Mouse (Mus musculus) embryonic facial prominence, embryonic 11.5 days (tissue): ENCODE results near the gene Celf3. TPM values are rescaled to one million over a fixed set of nuclear protein-coding genes. Genes with fewer than 3 reads are reported as not detected.
A peak's percentile ranks its signal among the peaks of the same experiment; 100 is the strongest.

Experiments used
- ATAC-seq: fragments of 200-750 bp; cut with Nextera tagmentation; replicated peaks from 2 replicates; pipeline ENCODE4 v1.8.0; 2017; ENCODE audit warnings: low read depth; ENCODE audit not compliant: insufficient number of reproducible peaks, low FRiP score, low TSS enrichment
- DNase-seq: peaks from one replicate; pipeline ENCODE4 v3.0.0-alpha.2; 2015; ENCODE audit warnings: low spot score
- H3K27ac ChIP-seq: fragments of 300-500 bp; sonication (generic); replicated peaks from 2 replicates; pipeline ENCODE4 v1.5.1; 2014; ENCODE audit warnings: mild to moderate bottlenecking, low read depth, low read length, control low read depth
- H3K27me3 ChIP-seq: fragments of 300-500 bp; sonication (generic); 2 replicates; pipeline ENCODE4 v1.6.1; 2014; ENCODE audit warnings: mild to moderate bottlenecking, low read length, moderate library complexity, mixed read lengths; ENCODE audit not compliant: control insufficient read depth, insufficient read depth
- H3K36me3 ChIP-seq: fragments of 300-500 bp; sonication (generic); replicated peaks from 2 replicates; pipeline ENCODE4 v1.6.1; 2014; ENCODE audit warnings: low read depth, mild to moderate bottlenecking, low read length, moderate library complexity, mixed read lengths; ENCODE audit not compliant: control insufficient read depth, insufficient read depth
- H3K4me1 ChIP-seq: fragments of 300-500 bp; sonication (generic); 2 replicates; pipeline ENCODE4 v1.6.1; 2014; ENCODE audit warnings: low read length, mixed read lengths; ENCODE audit not compliant: control insufficient read depth, insufficient read depth
- H3K4me2 ChIP-seq: fragments of 300-500 bp; sonication (generic); 2 replicates; pipeline ENCODE4 v1.6.1; 2014; ENCODE audit warnings: low read depth, mild to moderate bottlenecking, control low read depth, low read length, moderate library complexity
- H3K4me3 ChIP-seq: fragments of 300-500 bp; sonication (generic); 2 replicates; pipeline ENCODE4 v1.5.1; 2014; ENCODE audit warnings: low read depth, low read length, control low read depth
- H3K9ac ChIP-seq: fragments of 300-500 bp; sonication (generic); replicated peaks from 2 replicates; pipeline ENCODE4 v1.6.1; 2014; ENCODE audit warnings: mild to moderate bottlenecking, control low read depth, low read length
- H3K9me3 ChIP-seq: fragments of 300-500 bp; sonication (generic); replicated peaks from 2 replicates; pipeline ENCODE4 v1.6.1; 2016; ENCODE audit warnings: mild to moderate bottlenecking, low read length, inconsistent platforms, mixed read lengths; ENCODE audit not compliant: control insufficient read depth
- WGBS: fragments of 180-500 bp; shearing (Covaris S2); extraction: QIAGEN DNeasy Blood & Tissue Kit; methylation state at CpG from one replicate; pipeline ENCODE4 v1.1.7; 2014; 5-methylcytosine and 5-hydroxymethylcytosine counted together
- polyA plus RNA-seq: library from polyadenylated mRNA; unstranded; fragments of >200 nt; fragmentation: Nextera tagmentation; extraction: Ambion mirVana; gene quantifications from 2 replicates; pipeline ENCODE4 v1.2.1, GENCODE M21; 2014

Gene Celf3
- polyA plus RNA-seq, 1 experiment from 2014 or later: 29.2 TPM

DNA sequence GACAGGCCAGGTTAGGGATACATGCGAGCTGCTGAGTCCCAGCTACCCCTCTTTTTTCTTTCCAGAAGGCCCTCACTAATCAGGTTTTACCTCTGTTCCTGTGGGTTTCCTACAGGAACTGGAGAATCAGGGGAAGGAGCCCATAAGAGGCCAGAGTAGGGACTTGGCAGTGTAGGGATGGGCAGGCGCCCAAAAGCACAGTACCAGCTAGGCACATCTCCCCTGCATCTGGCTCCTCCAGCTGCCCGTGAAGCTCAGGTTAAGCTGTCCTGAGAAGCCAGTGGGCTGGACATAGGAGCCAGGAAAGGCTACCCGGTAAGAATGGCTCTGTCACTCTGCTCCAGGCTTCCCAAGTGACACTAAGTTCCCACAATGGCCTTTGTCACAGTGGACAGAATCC, 3.3 kb downstream of the Celf3 start:
- Histone ChIP-seq H3K36me3 (no peaks in the 10 kb centered on the region), H3K27me3 (peaks cover 2% of the 10 kb centered on the region; the same call in 1 of the 2 replicates), H3K4me3 (no peak overlapping the region), H3K4me2 (no peak overlapping the region), H3K4me1 (no peaks in the 10 kb centered on the region; the same call in 1 of the 2 replicates), H3K9me3 (no peaks in the 10 kb centered on the region), H3K27ac (no peak overlapping the region), H3K9ac (no peak overlapping the region)
- ATAC-seq (no peak), DNase-seq (no peak)
- 58% methylated on average over 4 of the region's 4 CpGs for WGBS

GRCm38 (mm10) chr3:94482764-94483385, 4.8 kb downstream of the Celf3 start:
- H3K27ac ChIP-seq: no peak overlapping the region
- H3K9ac ChIP-seq: no peak overlapping the region
- H3K9me3 ChIP-seq: no peaks in the 10 kb centered on the region
- H3K4me2 ChIP-seq: no peak overlapping the region
- H3K4me3 ChIP-seq: no peak overlapping the region
- H3K27me3 ChIP-seq: peaks cover 2% of the 10 kb centered on the region; the same call in 1 of the 2 replicates
- H3K36me3 ChIP-seq: no peaks in the 10 kb centered on the region
- no peak for ATAC-seq
- H3K4me1 ChIP-seq: no peaks in the 10 kb centered on the region; the same call in 1 of the 2 replicates
- no peak for DNase-seq
- WGBS: 89% methylated on average over 17 of the region's 17 CpGs

- ATAC-seq: peak; percentile 83
- no peaks in the 10 kb centered on the region for H3K9me3 ChIP-seq
- H3K4me1 ChIP-seq: no peaks in the 10 kb centered on the region; the same call in 1 of the 2 replicates
- no peak overlapping the region for H3K9ac ChIP-seq
- no peak overlapping the region for H3K4me2 ChIP-seq
- H3K27ac ChIP-seq: no peak overlapping the region
- H3K36me3 ChIP-seq: no peaks in the 10 kb centered on the region
- no peak overlapping the region for H3K4me3 ChIP-seq
- DNase-seq: peak; percentile 86
- H3K27me3 ChIP-seq: no peaks in the 10 kb centered on the region; the same call in 1 of the 2 replicates
- WGBS: 15% methylated on average over 20 of the region's 20 CpGs
Observed at GRCm38 (mm10) chr3:94483790-94484439, 5.8 kb downstream of the Celf3 start.

- no peak overlapping the region for H3K4me3 ChIP-seq
- no peaks in the 10 kb centered on the region; the same call in 1 of the 2 replicates for H3K4me1 ChIP-seq
- ATAC-seq (no peak), DNase-seq (no peak)
- no peak overlapping the region for H3K4me2 ChIP-seq
- no peak overlapping the region for H3K9ac ChIP-seq
- H3K27me3 ChIP-seq: no peaks in the 10 kb centered on the region
- no peak overlapping the region for H3K27ac ChIP-seq
- WGBS: 73% methylated on average over 7 of the region's 7 CpGs
- no peaks in the 10 kb centered on the region for H3K36me3 ChIP-seq
- no peaks in the 10 kb centered on the region for H3K9me3 ChIP-seq
Observed at GRCm38 (mm10) chr3:94485922-94486321, 7.8 kb downstream of the Celf3 start.

- no peak overlapping the region for H3K27ac ChIP-seq
- no peak overlapping the region for H3K4me3 ChIP-seq
- no peaks in the 10 kb centered on the region for H3K36me3 ChIP-seq
- no peaks in the 10 kb centered on the region; the same call in 1 of the 2 replicates for H3K4me1 ChIP-seq
- no peaks in the 10 kb centered on the region for H3K27me3 ChIP-seq
- WGBS: 79% methylated on average over 6 of the region's 6 CpGs
- H3K4me2 ChIP-seq: no peak overlapping the region
- ATAC-seq (no peak), DNase-seq (no peak)
- no peaks in the 10 kb centered on the region for H3K9me3 ChIP-seq
- H3K9ac ChIP-seq: no peak overlapping the region
Observed at GRCm38 (mm10) chr3:94487581-94487980, 9.5 kb downstream of the Celf3 start.

GRCm38 (mm10) chr3:94497162-94497561, 19.1 kb downstream of the Celf3 start:
- ATAC-seq (no peak), DNase-seq (no peak)
- Histone ChIP-seq H3K27me3 (no peaks in the 10 kb centered on the region), H3K4me2 (no peak overlapping the region), H3K4me1 (no peaks in the 10 kb centered on the region), H3K4me3 (no peak overlapping the region), H3K9me3 (no peaks in the 10 kb centered on the region), H3K36me3 (no peaks in the 10 kb centered on the region), H3K9ac (no peak overlapping the region), H3K27ac (no peak overlapping the region)
- 82% methylated on average over 4 of the region's 4 CpGs for whole genome bisulfite sequencing

GRCm38 (mm10) chr3:94502243-94502642, 24.1 kb downstream of the Celf3 start:
- H3K4me1 ChIP-seq: no peaks in the 10 kb centered on the region
- no peak overlapping the region for H3K4me3 ChIP-seq
- no peak overlapping the region for H3K9ac ChIP-seq
- 74% methylated on average over 3 of the region's 3 CpGs for WGBS
- DNase-seq (peak; percentile 45), ATAC-seq (no peak)
- H3K36me3 ChIP-seq: 0 out of 2 replicates have a peak, but pooled peaks cover 4% of the 10 kb centered on the region
- no peak overlapping the region for H3K27ac ChIP-seq
- no peak overlapping the region for H3K4me2 ChIP-seq
- no peaks in the 10 kb centered on the region for H3K27me3 ChIP-seq
- H3K9me3 ChIP-seq: no peaks in the 10 kb centered on the region

DNA sequence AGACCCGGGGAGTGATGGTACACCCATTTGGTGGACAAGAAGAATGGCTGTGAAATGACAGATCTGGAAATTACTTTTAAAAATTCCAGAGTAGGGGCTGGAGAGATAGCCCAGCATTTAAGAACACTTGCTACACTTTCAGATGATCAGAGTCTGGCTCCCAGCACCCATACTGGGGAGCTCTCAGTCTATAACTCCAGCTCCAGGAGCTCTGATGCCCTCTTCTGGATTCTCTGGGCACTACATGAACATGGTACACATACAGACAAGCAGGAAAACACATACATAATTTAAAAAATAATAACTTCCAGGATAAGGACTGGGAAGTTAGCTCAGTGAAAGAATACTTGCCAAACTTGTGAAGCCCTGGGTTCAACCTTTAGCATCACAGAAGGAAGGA, 28.6 kb downstream of the Celf3 start:
- Histone ChIP-seq H3K4me3 (no peak overlapping the region), H3K36me3 (0 out of 2 replicates have a peak, but pooled peaks cover 4% of the 10 kb centered on the region), H3K4me1 (no peaks in the 10 kb centered on the region), H3K9me3 (no peaks in the 10 kb centered on the region), H3K27me3 (no peaks in the 10 kb centered on the region), H3K9ac (no peak overlapping the region), H3K4me2 (no peak overlapping the region), H3K27ac (no peak overlapping the region)
- 100% methylated on average over 1 of the region's 1 CpGs for WGBS
- DNase-seq (no peak), ATAC-seq (no peak)
